Mouse (Mus musculus) ES-Bruce4 (cell line): ENCODE data around the gene Ppp4r4. TPM values are rescaled to one million over a fixed set of nuclear protein-coding genes. Genes with fewer than 3 reads are reported as not detected.
"Not testable (repeated sequence)": the region's sequence is repeated elsewhere in the genome, so short reads cannot be mapped to it uniquely, and the experiment has no call there.

Source experiments
- H3K27ac ChIP-seq: 2 replicates; pipeline ENCODE4 v1.5.1; 2012; ENCODE audit warnings: low read length, inconsistent platforms; ENCODE audit not compliant: insufficient read depth
- H3K27me3 ChIP-seq: 2 replicates; pipeline ENCODE4 v1.6.1; 2012; ENCODE audit warnings: mild to moderate bottlenecking, low read length, inconsistent platforms; ENCODE audit not compliant: control insufficient read depth, poor library complexity, insufficient read depth, severe bottlenecking
- H3K36me3 ChIP-seq: 2 replicates; pipeline ENCODE4 v1.6.1; 2012; ENCODE audit warnings: inconsistent platforms, mild to moderate bottlenecking, low read length, moderate library complexity; ENCODE audit not compliant: control insufficient read depth, poor library complexity, insufficient read depth, severe bottlenecking
- H3K4me1 ChIP-seq: one replicate; pipeline ENCODE4 v1.8.1; 2011; ENCODE audit warnings: low read length; ENCODE audit not compliant: control insufficient read depth, insufficient read depth
- H3K4me3 ChIP-seq: 2 replicates; pipeline ENCODE4 v1.5.1; 2011; ENCODE audit warnings: low read depth, mild to moderate bottlenecking, low read length
- H3K9ac ChIP-seq: 2 replicates; pipeline ENCODE4 v1.6.1; 2012; ENCODE audit warnings: low read depth, mild to moderate bottlenecking, inconsistent platforms; ENCODE audit not compliant: poor library complexity, severe bottlenecking
- H3K9me3 ChIP-seq: replicated peaks from 2 replicates; pipeline ENCODE4 v1.6.1; 2012; ENCODE audit warnings: mild to moderate bottlenecking, low read length, inconsistent platforms; ENCODE audit not compliant: control insufficient read depth, poor library complexity, insufficient read depth, severe bottlenecking
- CTCF ChIP-seq: IDR thresholded peaks from one replicate; pipeline ENCODE4 v1.8.1; 2011; ENCODE audit warnings: low read depth, low read length
- EP300 ChIP-seq: IDR thresholded peaks from 2 replicates; pipeline ENCODE4 v1.6.1; 2011; ENCODE audit warnings: low read depth, low read length; ENCODE audit not compliant: insufficient read depth
- POLR2A ChIP-seq: IDR thresholded peaks from one replicate; pipeline ENCODE4 v1.8.1; 2011; ENCODE audit warnings: low read length; ENCODE audit not compliant: insufficient read depth
- polyA plus RNA-seq: library from polyadenylated mRNA; stranded (reverse); fragments of >200 nt; gene quantifications from 2 replicates; pipeline ENCODE4 v1.2.4, GENCODE M21; 2011; ENCODE audit warnings: low read depth; ENCODE audit not compliant: missing spikeins, insufficient read depth, insufficient read length

Ppp4r4 gene
- polyA plus RNA-seq, result 20.8 and 25.7 TPM in 2 replicates

GRCm38 (mm10) chr12:103532020-103532648, at the start of gene Ppp4r4:
Gene Ppp4r4 (plus strand): TSS chr12:103532283.
- peak within 1 kb of the TSS; percentile 56 for H3K9ac ChIP-seq
- H3K4me3 ChIP-seq, result peak within 1 kb of the TSS; percentile 64
- no peaks in the 10 kb centered on the region for H3K36me3 ChIP-seq
- no peaks in the 10 kb centered on the region for H3K4me1 ChIP-seq
- no peaks in the 10 kb centered on the region for H3K9me3 ChIP-seq
- H3K27ac ChIP-seq, result no peak within 1 kb of the TSS
- no peak for TF ChIP-seq EP300
- no peak for TF ChIP-seq CTCF
- no peak for TF ChIP-seq POLR2A
- no peaks in the 10 kb centered on the region; the same call in 1 of the 2 replicates for H3K27me3 ChIP-seq

- H3K9me3 ChIP-seq, result no peaks in the 10 kb centered on the region
- H3K36me3 ChIP-seq, result no peaks in the 10 kb centered on the region
- no peaks in the 10 kb centered on the region for H3K27me3 ChIP-seq
- no peak overlapping the region for H3K27ac ChIP-seq
- H3K4me3 ChIP-seq, result no peak overlapping the region
- H3K4me1 ChIP-seq, result no peaks in the 10 kb centered on the region
- H3K9ac ChIP-seq, result no peak overlapping the region
- TF ChIP-seq EP300 (no peak), CTCF (no peak), POLR2A (no peak)
Measured at GRCm38 (mm10) chr12:103482781-103483180, 49.3 kb upstream of the Ppp4r4 start.

GRCm38 (mm10) chr12:103484200-103484972, 47.7 kb upstream of the Ppp4r4 start:
- H3K9me3 ChIP-seq, H3K4me1 ChIP-seq, H3K27ac ChIP-seq, H3K9ac ChIP-seq, H3K27me3 ChIP-seq, H3K4me3 ChIP-seq, H3K36me3 ChIP-seq: not testable (repeated sequence)

GRCm38 (mm10) chr12:103486726-103487125, 45.4 kb upstream of the Ppp4r4 start:
- Histone ChIP-seq H3K36me3 (no peaks in the 10 kb centered on the region), H3K4me3 (no peak overlapping the region), H3K4me1 (no peaks in the 10 kb centered on the region), H3K9ac (no peak overlapping the region), H3K9me3 (no peaks in the 10 kb centered on the region), H3K27me3 (no peaks in the 10 kb centered on the region), H3K27ac (no peak overlapping the region)
- no peak for TF ChIP-seq CTCF
- TF ChIP-seq POLR2A, result no peak
- TF ChIP-seq EP300, result no peak

GRCm38 (mm10) chr12:103487276-103487675, 44.8 kb upstream of the Ppp4r4 start:
- Histone ChIP-seq H3K9ac (no peak overlapping the region), H3K4me3 (no peak overlapping the region), H3K27ac (no peak overlapping the region), H3K9me3 (no peaks in the 10 kb centered on the region), H3K27me3 (no peaks in the 10 kb centered on the region), H3K36me3 (no peaks in the 10 kb centered on the region), H3K4me1 (no peaks in the 10 kb centered on the region)
- TF ChIP-seq CTCF, result no peak
- TF ChIP-seq EP300, result no peak
- no peak for TF ChIP-seq POLR2A

- Histone ChIP-seq H3K9ac (no peak overlapping the region), H3K4me3 (no peak overlapping the region), H3K9me3 (no peaks in the 10 kb centered on the region), H3K36me3 (no peaks in the 10 kb centered on the region), H3K27me3 (no peaks in the 10 kb centered on the region), H3K4me1 (no peaks in the 10 kb centered on the region), H3K27ac (no peak overlapping the region)
- TF ChIP-seq CTCF (no peak), EP300 (no peak), POLR2A (no peak)
Measured at GRCm38 (mm10) chr12:103487750-103488149, 44.3 kb upstream of the Ppp4r4 start.
